Mouse (Mus musculus): ENCODE measurements around the gene 1810062G17Rik. TPM values are rescaled to one million over a fixed set of nuclear protein-coding genes. Genes with fewer than 3 reads are reported as not detected.

1810062G17Rik gene
- polyA plus RNA-seq, 1 experiment from 2014 or later, result not detected

DNA sequence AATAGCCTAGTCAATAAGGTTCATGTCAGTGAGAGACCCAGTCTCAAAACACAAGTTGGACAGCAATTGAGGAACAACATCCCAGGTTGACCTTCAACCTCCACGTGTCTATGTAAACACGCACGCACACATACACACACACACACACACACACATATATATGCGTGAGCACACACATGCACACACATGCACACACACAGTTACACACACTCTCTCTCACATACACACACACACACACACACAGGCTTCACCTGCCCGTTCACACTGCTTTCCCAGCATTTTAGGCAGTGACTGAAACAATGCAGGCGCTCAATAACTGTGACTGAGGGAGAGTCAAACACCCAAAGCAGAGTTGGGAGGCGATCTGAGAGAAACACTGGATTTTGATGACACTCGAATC lies 29.6 kb downstream of the 1810062G17Rik start:
- Histone ChIP-seq H3K36me3 (ENCODE audit: inconsistent target) (no peaks in the 10 kb centered on the region), H3K79me2 (ENCODE audit: inconsistent target) (no peaks in the 10 kb centered on the region), H3K27ac (no peak overlapping the region), H3K4me3 (ENCODE audit: inconsistent target) (no peak overlapping the region)
- 95% methylated on average over 8 of the region's 8 CpGs for WGBS (ENCODE audit: missing documents)

DNA sequence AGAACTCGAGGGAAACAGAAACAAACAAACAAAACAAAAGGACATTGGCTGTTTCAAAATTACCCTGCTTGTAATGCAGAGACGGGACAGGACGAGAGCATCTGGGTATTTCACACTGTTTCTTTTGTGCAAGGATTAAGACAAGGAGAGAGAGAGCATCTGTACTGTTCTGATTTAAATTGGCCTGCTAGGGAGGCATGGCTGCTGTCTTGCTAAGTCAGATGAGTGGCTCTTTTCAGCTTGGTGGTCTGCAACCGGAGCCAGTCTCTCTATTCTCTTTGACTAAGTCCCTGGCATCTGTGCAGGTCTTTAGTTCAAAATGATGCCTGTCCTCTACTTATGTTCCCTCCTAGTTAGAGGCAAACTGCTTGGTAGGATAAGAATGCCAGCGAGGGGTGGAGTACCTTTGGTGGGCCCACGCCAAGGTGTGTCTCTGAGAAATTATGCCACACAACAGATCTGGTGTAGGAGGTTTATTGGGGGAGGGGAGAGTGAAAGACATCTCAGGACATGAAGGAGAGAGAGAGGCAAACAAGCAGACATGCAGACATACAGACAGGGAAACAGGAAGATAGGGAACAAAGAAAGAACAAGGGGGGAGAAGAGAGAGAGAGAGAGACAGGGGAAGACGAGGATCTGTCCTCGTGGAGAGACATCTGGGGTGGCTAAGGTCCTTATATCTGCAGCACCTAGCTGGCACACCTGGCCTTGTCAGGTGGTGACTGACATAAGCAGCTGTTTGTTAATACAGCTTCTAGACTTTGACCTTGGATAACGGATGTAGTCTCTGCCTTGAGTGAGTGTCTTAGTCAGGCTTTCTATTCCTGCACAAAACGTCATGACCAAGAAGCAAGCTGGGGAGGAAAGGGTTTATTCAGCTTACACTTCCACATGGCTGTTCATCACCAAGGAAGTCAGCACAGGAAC lies 30.3 kb downstream of the 1810062G17Rik start:
- Histone ChIP-seq H3K4me3 (ENCODE audit: inconsistent target) (no peak overlapping the region), H3K27ac (no peak overlapping the region), H3K79me2 (ENCODE audit: inconsistent target) (no peaks in the 10 kb centered on the region), H3K36me3 (ENCODE audit: inconsistent target) (no peaks in the 10 kb centered on the region)
- WGBS (ENCODE audit: missing documents), result 82% methylated on average over 10 of the region's 10 CpGs

DNA sequence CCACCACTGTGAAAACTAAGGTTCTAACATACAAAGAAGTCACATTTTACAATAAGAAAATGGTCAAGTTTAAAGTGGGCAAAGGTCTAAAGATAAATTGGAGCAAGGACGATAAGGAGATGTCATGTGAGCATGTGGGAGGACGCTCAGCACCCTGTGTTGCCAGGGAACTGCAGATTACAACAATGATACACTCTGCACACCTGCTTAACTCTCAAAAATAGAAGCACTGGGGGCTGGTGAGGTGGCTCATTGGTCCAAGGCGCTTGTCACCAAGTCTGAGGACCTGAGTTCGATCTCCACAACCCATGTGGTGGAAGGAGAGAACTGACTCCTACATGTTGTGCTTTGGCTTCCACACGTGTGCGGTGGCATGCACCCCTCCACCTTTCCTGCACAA lies 35.8 kb downstream of the 1810062G17Rik start:
- WGBS (ENCODE audit: missing documents), result 90% methylated on average over 6 of the region's 6 CpGs
- Histone ChIP-seq H3K27ac (no peak overlapping the region), H3K79me2 (ENCODE audit: inconsistent target) (no peaks in the 10 kb centered on the region), H3K36me3 (ENCODE audit: inconsistent target) (no peaks in the 10 kb centered on the region), H3K4me3 (ENCODE audit: inconsistent target) (no peak overlapping the region)

DNA sequence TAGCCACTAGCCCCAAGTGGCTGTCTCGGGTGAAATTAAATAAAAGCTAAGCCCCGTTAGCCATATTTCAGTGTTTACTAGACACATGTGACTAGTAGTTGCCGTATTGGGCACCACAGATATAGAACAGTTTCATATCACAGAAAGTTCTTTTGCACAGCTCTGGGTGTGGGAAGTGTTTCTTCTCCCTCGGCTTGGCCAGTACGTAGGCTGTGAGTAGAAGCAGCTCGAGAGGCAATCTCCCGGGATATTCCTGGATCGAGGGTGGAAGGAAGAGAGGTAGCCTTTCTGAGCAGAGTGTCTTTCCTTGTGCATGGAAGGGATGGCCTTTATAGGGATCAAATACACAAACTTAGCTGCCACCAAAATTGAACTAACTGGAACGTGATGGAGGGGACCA lies 40.5 kb downstream of the 1810062G17Rik start:
- 95% methylated on average over 9 of the region's 9 CpGs for WGBS (ENCODE audit: missing documents)
- Histone ChIP-seq H3K36me3 (ENCODE audit: inconsistent target) (no peaks in the 10 kb centered on the region), H3K4me3 (ENCODE audit: inconsistent target) (no peak overlapping the region), H3K79me2 (ENCODE audit: inconsistent target) (no peaks in the 10 kb centered on the region), H3K27ac (no peak overlapping the region)

DNA sequence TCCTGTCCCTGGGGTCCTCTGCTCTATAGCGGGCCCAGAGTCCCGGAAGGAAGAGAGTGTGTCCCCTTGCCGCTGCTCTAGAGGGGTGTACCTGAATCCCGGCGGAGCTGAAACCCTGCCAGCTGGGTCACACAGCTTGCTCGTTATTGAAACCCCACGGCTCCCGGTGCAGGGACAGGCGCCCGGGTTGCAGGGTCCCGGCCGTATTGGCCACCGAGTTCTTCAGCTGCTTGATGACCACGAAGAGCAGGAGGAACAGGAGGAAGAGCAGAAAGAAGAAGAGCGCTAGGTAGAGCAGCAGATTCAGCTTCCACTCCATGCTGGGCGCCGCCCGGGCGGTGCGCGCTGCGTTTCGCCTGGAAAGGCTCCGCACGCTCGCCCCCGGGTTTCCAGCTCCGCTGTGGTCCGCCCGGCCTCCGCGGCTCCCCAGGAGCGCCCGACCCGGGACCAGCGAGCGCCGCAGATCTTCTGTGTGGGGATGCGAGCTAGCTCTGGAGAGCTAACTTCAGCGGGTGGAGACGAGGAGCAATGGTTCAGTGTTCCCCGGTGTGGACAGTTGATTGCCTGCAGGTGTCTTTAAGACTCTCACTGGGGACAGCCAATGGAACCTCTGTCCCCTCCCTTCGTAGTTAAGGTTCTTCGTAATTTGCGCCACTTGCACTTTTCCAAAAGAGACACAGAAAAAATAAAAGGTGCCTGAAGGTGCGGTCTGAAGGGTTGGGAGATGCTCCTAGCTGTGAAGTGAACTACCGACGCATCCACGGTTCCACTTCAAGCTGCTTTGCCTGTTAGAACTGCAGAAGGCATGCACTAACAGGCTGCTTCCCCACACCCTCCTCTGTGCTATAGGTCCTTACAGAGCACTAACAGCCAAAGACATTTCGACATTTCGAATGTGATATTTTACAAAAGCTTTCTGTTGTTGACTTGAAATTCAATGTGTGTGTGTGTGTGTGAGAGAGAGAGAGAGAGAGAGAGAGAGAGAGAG lies 45.6 kb downstream of the 1810062G17Rik start, which contains the start of gene Gm11549:
Gene Gm11549 (minus strand): TSS at position 741 of the 988 bp plus-strand sequence.
- 2% methylated on average over 51 of the region's 51 CpGs for WGBS (ENCODE audit: missing documents)

DNA sequence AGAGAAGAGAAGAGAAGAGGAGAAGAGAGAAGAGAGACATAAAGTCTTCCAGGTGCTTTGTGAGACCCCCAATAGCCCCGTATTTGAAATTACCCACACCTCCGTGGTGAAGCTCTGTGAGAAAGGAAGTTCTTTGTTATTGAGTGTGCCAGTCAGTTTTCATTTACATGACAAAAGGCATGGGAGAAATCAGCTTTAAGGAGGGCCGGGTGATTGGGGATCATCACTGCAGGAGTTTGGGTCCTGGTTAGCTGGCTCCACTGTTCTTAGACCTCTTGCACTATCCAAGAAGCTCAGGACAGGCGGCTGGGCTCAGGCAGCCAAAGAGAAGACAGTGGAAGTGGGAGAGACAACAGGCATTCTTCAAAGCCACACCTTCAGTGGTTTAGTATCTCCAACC lies 46.4 kb downstream of the 1810062G17Rik start:
- no peaks in the 10 kb centered on the region for H3K36me3 ChIP-seq (ENCODE audit: inconsistent target)
- WGBS (ENCODE audit: missing documents), result 36% methylated on average over 4 of the region's 4 CpGs
- H3K27ac ChIP-seq, result no peak overlapping the region
- H3K4me3 ChIP-seq (ENCODE audit: inconsistent target), result no peak overlapping the region
- H3K79me2 ChIP-seq (ENCODE audit: inconsistent target), result no peaks in the 10 kb centered on the region

More for the DNA sequence above, 45.6 kb downstream of the 1810062G17Rik start, which contains the start of gene Gm11549:
- no peaks in the 10 kb centered on the region for H3K36me3 ChIP-seq (ENCODE audit: inconsistent target)
- H3K79me2 ChIP-seq (ENCODE audit: inconsistent target), result no peaks in the 10 kb centered on the region
- H3K4me3 ChIP-seq (ENCODE audit: inconsistent target), result no peak within 1 kb of the TSS
- no peak within 1 kb of the TSS for H3K27ac ChIP-seq

DNA sequence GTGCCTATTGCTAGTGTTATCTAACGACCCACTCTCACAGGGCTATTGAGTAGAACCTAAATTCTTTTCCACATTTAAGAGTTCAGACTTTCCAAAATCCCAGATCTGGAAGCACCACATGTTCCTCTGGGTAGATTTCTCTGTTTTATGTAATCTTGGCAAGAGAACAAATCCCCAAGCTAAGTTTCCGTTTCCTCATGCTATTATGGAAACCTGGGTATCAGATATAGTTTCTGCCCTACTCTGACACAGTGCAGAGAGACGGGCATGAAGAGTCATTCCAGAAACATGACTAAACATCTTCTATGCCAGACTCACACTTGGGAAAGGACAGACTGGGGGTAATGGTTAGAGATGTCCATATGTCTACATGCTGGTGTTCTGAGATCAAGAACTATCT lies 48.7 kb downstream of the 1810062G17Rik start:
- H3K4me3 ChIP-seq (ENCODE audit: inconsistent target), result no peak overlapping the region
- 82% methylated on average over 3 of the region's 3 CpGs for WGBS (ENCODE audit: missing documents)
- H3K36me3 ChIP-seq (ENCODE audit: inconsistent target), result no peaks in the 10 kb centered on the region
- H3K79me2 ChIP-seq (ENCODE audit: inconsistent target), result no peaks in the 10 kb centered on the region
- no peak overlapping the region for H3K27ac ChIP-seq

DNA sequence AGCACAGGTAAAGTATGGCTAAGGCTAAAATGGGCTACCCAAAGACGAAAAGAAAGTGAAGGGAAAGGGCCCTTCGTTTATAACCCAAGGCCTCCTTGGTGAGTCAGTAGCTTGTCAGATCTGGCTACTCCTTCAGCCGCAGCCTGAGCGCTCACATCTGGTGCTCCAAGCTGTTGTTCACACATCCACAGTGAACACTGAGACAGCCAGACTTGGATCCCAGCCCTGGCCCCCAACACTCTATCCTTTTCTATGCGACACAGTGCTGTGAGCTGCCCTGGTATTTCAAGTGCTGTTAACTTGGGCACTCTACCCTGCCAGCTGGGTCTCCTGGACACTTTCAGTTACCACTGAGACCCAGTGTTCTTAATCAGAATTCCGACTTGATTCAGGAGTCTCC lies 54.6 kb downstream of the 1810062G17Rik start:
- WGBS (ENCODE audit: missing documents), result 92% methylated on average over 6 of the region's 6 CpGs

DNA sequence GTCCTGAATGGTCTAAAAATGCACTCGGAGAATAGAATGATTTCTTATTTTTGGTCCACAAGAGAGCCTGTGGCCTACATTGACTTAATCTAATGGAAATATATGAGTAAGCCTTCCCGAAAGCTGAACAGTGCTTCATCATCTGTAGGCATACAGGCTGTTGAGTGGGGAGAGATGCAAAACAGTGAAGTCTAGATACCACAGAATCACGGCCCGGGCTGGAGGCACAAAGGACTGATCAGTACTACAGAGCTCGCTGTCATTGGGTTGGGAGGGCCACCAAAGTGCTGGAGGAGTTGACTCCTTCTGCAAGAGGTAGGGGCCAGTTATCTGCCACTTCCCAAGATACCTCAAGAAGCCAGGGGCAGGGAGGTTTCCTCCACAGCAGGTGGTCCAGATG lies 55.0 kb downstream of the 1810062G17Rik start:
- H3K4me3 ChIP-seq (ENCODE audit: inconsistent target), result no peak overlapping the region
- no peak overlapping the region for H3K27ac ChIP-seq
- no peaks in the 10 kb centered on the region for H3K36me3 ChIP-seq (ENCODE audit: inconsistent target)
- WGBS (ENCODE audit: missing documents), result 97% methylated on average over 5 of the region's 5 CpGs
- no peaks in the 10 kb centered on the region for H3K79me2 ChIP-seq (ENCODE audit: inconsistent target)

More for the DNA sequence above, 54.6 kb downstream of the 1810062G17Rik start:
- Histone ChIP-seq H3K79me2 (ENCODE audit: inconsistent target) (no peaks in the 10 kb centered on the region), H3K27ac (no peak overlapping the region), H3K36me3 (ENCODE audit: inconsistent target) (no peaks in the 10 kb centered on the region), H3K4me3 (ENCODE audit: inconsistent target) (no peak overlapping the region)

DNA sequence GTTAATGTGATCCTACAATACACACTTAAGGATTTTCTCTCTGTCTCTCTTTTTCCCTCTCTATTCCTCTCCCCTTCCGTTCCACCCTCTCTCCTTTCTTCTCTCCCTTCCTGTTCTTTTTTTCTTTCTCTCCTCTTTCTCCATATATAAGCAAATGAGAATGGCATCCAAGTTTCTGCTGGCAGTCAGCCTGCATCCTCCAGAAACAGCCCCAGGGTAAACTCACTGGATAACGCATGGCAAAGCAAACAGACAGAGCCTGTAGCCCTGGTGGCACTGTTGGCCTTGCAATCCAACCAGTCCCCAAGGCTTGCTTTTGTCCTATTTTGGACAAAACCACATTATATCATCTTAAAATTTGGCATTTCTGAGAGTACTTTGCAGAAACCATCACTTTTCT lies 55.5 kb downstream of the 1810062G17Rik start:
- no peaks in the 10 kb centered on the region for H3K36me3 ChIP-seq (ENCODE audit: inconsistent target)
- WGBS (ENCODE audit: missing documents), result 89% methylated on average over 2 of the region's 2 CpGs
- H3K4me3 ChIP-seq (ENCODE audit: inconsistent target), result no peak overlapping the region
- no peak overlapping the region for H3K27ac ChIP-seq
- H3K79me2 ChIP-seq (ENCODE audit: inconsistent target), result no peaks in the 10 kb centered on the region

Other genes with a start within 250 kb of the 1810062G17Rik start
- gene Anxa5, start within 50 bp of the 1810062G17Rik start, polyA plus RNA-seq (2018), result 668 to 1,026 TPM (median 746 TPM) in 3 replicates
- not detected in 3 replicates for gene Gm11549, start 45.9 kb downstream of the 1810062G17Rik start, polyA plus RNA-seq (2018)
- 31.2 to 72.0 TPM (median 51.3 TPM) in 3 replicates for gene Exosc9, start 76.7 kb downstream of the 1810062G17Rik start, polyA plus RNA-seq (2018)
- gene Ccna2, start 96.2 kb downstream of the 1810062G17Rik start, polyA plus RNA-seq (2018), result 1.4 to 15.3 TPM (median 13.7 TPM) in 3 replicates
- gene Bbs7, start 137.5 kb downstream of the 1810062G17Rik start, polyA plus RNA-seq (2018), result 5.8 to 12.6 TPM (median 7.9 TPM) in 3 replicates
- not detected in 3 replicates for gene Trpc3, start 214.2 kb downstream of the 1810062G17Rik start, polyA plus RNA-seq (2018)

Data from macrophage (primary cell).